Mouse (Mus musculus) small intestine, adult 2 months (tissue): ENCODE data around the gene Fam136a. TPM values are rescaled to one million over a fixed set of nuclear protein-coding genes. Genes with fewer than 3 reads are reported as not detected.

Experiments
- H3K27ac ChIP-seq: fragments of 200-500 bp; 2 replicates; pipeline ENCODE4 v1.5.1; 2012; ENCODE audit warnings: low read depth, low read length, control low read depth, inconsistent platforms; ENCODE audit not compliant: insufficient read depth
- H3K27me3 ChIP-seq: fragments of 200-500 bp; 2 replicates; pipeline ENCODE4 v1.6.1; 2012; ENCODE audit warnings: mild to moderate bottlenecking, moderate library complexity, low read length, inconsistent platforms; ENCODE audit not compliant: control insufficient read depth, insufficient read depth
- H3K36me3 ChIP-seq: fragments of 200-500 bp; 2 replicates; pipeline ENCODE4 v1.6.1; 2012; ENCODE audit warnings: mild to moderate bottlenecking, low read length, control low read depth, inconsistent platforms; ENCODE audit not compliant: control insufficient read depth, insufficient read depth
- H3K4me1 ChIP-seq: fragments of 200-500 bp; 2 replicates; pipeline ENCODE4 v1.6.1; 2012; ENCODE audit warnings: low read length, inconsistent platforms, mixed read lengths; ENCODE audit not compliant: control insufficient read depth, insufficient read depth, insufficient read length
- H3K4me3 ChIP-seq: fragments of 200-500 bp; 2 replicates; pipeline ENCODE4 v1.5.1; 2012; ENCODE audit warnings: low read depth, mild to moderate bottlenecking, control low read depth, inconsistent platforms, low read length, moderate library complexity
- CTCF ChIP-seq: fragments of 200-500 bp; IDR thresholded peaks from 2 replicates; pipeline ENCODE4 v1.5.1; 2012; ENCODE audit warnings: low read depth, mild to moderate bottlenecking, control low read depth, inconsistent platforms, low read length, moderate library complexity, mixed read lengths; ENCODE audit not compliant: insufficient replicate concordance, insufficient read length; ENCODE audit errors: extremely low read depth
- POLR2A ChIP-seq: fragments of 200-500 bp; IDR thresholded peaks from 2 replicates; pipeline ENCODE4 v1.6.1; 2012; ENCODE audit warnings: low read depth, mild to moderate bottlenecking, control low read depth, inconsistent platforms, low read length, moderate library complexity
- WGBS: fragments of 180-500 bp; shearing (Covaris S2); methylation state at CpG from one replicate; pipeline ENCODE4 v1.1.7; 2018; 5-methylcytosine and 5-hydroxymethylcytosine counted together
- polyA plus RNA-seq: library from polyadenylated mRNA; depleted of rRNA; stranded (reverse); fragments of >200 nt; gene quantifications from 2 replicates; pipeline ENCODE4 v1.2.3, GENCODE M21; 2012

Gene Fam136a
- polyA plus RNA-seq, 1 experiment = 15.5 TPM

- WGBS = 15% methylated on average over 25 of the region's 25 CpGs
- Histone ChIP-seq H3K4me1 (peaks cover 9% of the 10 kb centered on the region), H3K36me3 (no peaks in the 10 kb centered on the region), H3K4me3 (peak overlapping the region; percentile 73), H3K27me3 (no peaks in the 10 kb centered on the region), H3K27ac (peak overlapping the region; percentile 87)
- TF ChIP-seq POLR2A (no peak), CTCF (no peak)
Measured at GRCm38 (mm10) chr6:86366125-86366852, 843 bp downstream of the Fam136a start.

- Histone ChIP-seq H3K27me3 (no peaks in the 10 kb centered on the region), H3K27ac (peak overlapping the region; percentile 87), H3K36me3 (no peaks in the 10 kb centered on the region), H3K4me3 (peak overlapping the region; percentile 73), H3K4me1 (peaks cover 9% of the 10 kb centered on the region)
- TF ChIP-seq CTCF (no peak), POLR2A (no peak)
- WGBS = 47% methylated on average over 2 of the region's 2 CpGs
Measured at GRCm38 (mm10) chr6:86366853-86367249, 1.4 kb downstream of the Fam136a start.

GRCm38 (mm10) chr6:86368479-86368878 is 3.0 kb downstream of the Fam136a start:
- H3K4me1 ChIP-seq = peaks cover 10% of the 10 kb centered on the region
- TF ChIP-seq POLR2A = no peak
- TF ChIP-seq CTCF = no peak
- no peaks in the 10 kb centered on the region for H3K36me3 ChIP-seq
- no peak overlapping the region for H3K4me3 ChIP-seq
- 76% methylated on average over 5 of the region's 5 CpGs for WGBS
- H3K27me3 ChIP-seq = no peaks in the 10 kb centered on the region
- no peak overlapping the region for H3K27ac ChIP-seq

GRCm38 (mm10) chr6:86370093-86370713 is 4.8 kb downstream of the Fam136a start:
- TF ChIP-seq CTCF = peak; percentile 11; the same call in 1 of the 2 replicates
- TF ChIP-seq POLR2A = no peak
- H3K4me3 ChIP-seq = no peak overlapping the region

DNA sequence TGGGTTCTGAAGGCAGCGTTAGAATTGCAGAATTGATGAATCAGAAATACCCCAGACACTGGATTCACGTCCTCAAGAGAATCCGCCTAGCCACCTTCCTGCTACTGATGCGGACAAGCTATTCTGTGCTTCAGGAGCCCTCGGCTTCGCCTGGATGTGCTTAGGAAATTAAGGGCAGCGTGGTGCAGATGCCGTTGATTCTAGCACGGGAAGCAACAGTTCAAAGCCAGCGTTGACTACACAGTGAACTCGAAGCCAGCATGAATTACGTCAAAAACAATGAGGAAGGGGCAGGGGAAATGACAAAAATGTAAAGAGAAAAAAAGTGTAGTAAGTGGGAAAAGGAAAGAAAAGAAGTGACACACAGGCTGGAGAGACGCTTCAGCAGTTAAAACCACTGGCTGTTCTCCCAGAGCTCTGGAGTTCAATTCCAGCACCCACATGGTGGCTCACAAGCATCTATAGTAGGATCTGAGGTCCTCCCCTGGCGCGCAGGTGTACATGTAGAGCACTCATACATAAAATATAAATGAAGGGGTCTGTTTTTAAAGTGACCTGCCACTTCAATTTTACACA is 5.4 kb downstream of the Fam136a start, which contains the start of gene Snrpg:
TSS of gene Snrpg (plus strand) at position 541 of the 576 bp plus-strand sequence.
- 11% methylated on average over 15 of the region's 15 CpGs for WGBS
- TF ChIP-seq CTCF = no peak
- no peak for TF ChIP-seq POLR2A

More at GRCm38 (mm10) chr6:86370093-86370713, 4.8 kb downstream of the Fam136a start:
- no peaks in the 10 kb centered on the region for H3K36me3 ChIP-seq
- WGBS = 68% methylated on average over 3 of the region's 3 CpGs
- peaks cover 10% of the 10 kb centered on the region for H3K4me1 ChIP-seq
- H3K27me3 ChIP-seq = no peaks in the 10 kb centered on the region
- H3K27ac ChIP-seq = no peak overlapping the region

DNA sequence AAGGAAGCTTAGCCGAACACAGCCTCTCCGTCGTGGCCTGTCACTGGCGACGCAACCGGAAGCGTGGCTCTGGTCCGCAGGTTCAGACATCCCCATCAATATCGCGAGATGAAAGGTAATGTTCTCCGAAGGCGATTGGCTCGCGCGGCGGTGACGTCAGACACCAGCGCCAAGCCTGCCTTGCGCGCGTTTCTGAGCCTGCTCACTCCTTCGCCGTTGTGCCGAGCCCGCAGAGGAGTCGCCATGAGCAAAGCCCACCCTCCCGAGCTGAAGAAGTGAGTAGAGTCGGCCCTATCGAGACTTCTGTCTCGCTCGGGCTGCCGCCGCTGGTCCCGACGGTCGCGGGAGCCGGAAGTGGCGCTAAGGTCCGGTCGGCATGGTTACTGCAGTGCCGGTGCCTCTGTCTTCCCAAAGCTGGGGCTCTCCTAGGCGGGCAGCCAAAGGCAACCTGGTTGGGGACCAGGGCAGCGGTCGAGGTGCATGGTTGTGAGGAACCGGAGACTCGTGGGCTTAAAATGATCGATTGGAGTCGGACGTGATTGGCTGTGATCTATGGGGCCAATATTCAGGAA is 6.0 kb downstream of the Fam136a start:
- under 1% methylated on average over 50 of the region's 50 CpGs for WGBS
- TF ChIP-seq POLR2A (peak; percentile 89), CTCF (no peak)
- Histone ChIP-seq H3K4me3 (peak overlapping the region; percentile 88), H3K27me3 (no peaks in the 10 kb centered on the region), H3K4me1 (peaks cover 9% of the 10 kb centered on the region), H3K36me3 (peaks cover 2% of the 10 kb centered on the region; the same call in 1 of the 2 replicates), H3K27ac (peak overlapping the region; percentile 52)

More for the DNA sequence above, 5.4 kb downstream of the Fam136a start, which contains the start of gene Snrpg:
- H3K4me3 ChIP-seq = peak within 1 kb of the TSS; percentile 88
- no peaks in the 10 kb centered on the region for H3K27me3 ChIP-seq
- no peaks in the 10 kb centered on the region for H3K36me3 ChIP-seq
- peak within 1 kb of the TSS; percentile 52 for H3K27ac ChIP-seq
- H3K4me1 ChIP-seq = peaks cover 10% of the 10 kb centered on the region

DNA sequence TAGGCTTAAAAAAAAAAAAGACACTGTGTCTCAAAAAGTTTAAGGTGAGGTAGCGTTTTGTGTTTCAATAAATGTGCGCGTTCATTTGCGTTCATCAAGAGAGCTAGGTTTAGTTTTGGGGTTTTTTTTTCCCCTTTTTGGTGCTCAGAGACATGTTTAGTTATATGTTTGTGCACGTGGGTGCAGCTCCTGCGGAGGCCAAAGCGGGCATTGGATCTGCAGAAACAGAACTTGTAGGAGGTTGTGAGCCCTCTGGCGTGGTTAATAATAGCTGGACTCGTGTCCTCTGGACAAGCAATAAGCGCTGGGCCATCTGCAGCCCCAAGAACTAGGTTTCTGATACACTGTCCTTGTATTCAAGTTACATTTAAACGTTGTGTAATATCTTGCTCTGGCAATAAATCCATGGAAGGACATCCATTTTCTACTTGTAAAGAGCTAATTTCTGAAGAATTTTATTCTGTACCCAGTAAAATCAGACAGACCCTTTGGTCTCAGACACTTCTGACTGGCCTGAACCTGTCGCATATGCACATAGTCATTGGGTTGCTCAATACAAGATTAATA is 6.6 kb downstream of the Fam136a start:
- WGBS = 1% methylated on average over 12 of the region's 12 CpGs
- no peak for TF ChIP-seq POLR2A
- no peak for TF ChIP-seq CTCF
- no peak overlapping the region for H3K27ac ChIP-seq

More for the DNA sequence above, 6.6 kb downstream of the Fam136a start:
- peaks cover 6% of the 10 kb centered on the region for H3K4me1 ChIP-seq
- H3K36me3 ChIP-seq = peaks cover 8% of the 10 kb centered on the region
- H3K27me3 ChIP-seq = no peaks in the 10 kb centered on the region
- H3K4me3 ChIP-seq = peak overlapping the region; percentile 88
